Mouse (Mus musculus) limb, embryonic 11.5 days (tissue): ENCODE measurements around the gene Fbxo21. TPM values are rescaled to one million over a fixed set of nuclear protein-coding genes. Genes with fewer than 3 reads are reported as not detected.
A peak's percentile ranks its signal among the peaks of the same experiment; 100 is the strongest.

Source experiments
- ATAC-seq: fragments of 200-750 bp; cut with Nextera tagmentation; 2 replicates; pipeline ENCODE4 v1.8.0; 2017; ENCODE audit warnings: low read depth; ENCODE audit not compliant: insufficient number of reproducible peaks, low FRiP score, low TSS enrichment
- DNase-seq: peaks from one replicate; pipeline ENCODE4 v3.0.0-alpha.2; 2015; ENCODE audit warnings: low spot score
- H3K27ac ChIP-seq: fragments of 300-500 bp; sonication (generic); replicated peaks from 2 replicates; pipeline ENCODE4 v1.5.1; 2014; ENCODE audit warnings: low read depth, mild to moderate bottlenecking, low read length
- H3K27me3 ChIP-seq: fragments of 300-500 bp; sonication (generic); 2 replicates; pipeline ENCODE4 v1.6.1; 2014; ENCODE audit warnings: mild to moderate bottlenecking, low read length, mixed read lengths; ENCODE audit not compliant: control insufficient read depth, insufficient read depth
- H3K36me3 ChIP-seq: fragments of 300-500 bp; sonication (generic); 2 replicates; pipeline ENCODE4 v1.6.1; 2014; ENCODE audit warnings: mild to moderate bottlenecking, low read length, moderate library complexity, mixed read lengths; ENCODE audit not compliant: control insufficient read depth, insufficient read depth
- H3K4me1 ChIP-seq: fragments of 300-500 bp; sonication (generic); 2 replicates; pipeline ENCODE4 v1.6.1; 2014; ENCODE audit warnings: low read length, mixed read lengths; ENCODE audit not compliant: control insufficient read depth, insufficient read depth
- H3K4me2 ChIP-seq: fragments of 300-500 bp; sonication (generic); 2 replicates; pipeline ENCODE4 v1.6.1; 2014; ENCODE audit warnings: low read depth, mild to moderate bottlenecking, moderate library complexity; ENCODE audit not compliant: severe bottlenecking
- H3K4me3 ChIP-seq: fragments of 300-500 bp; sonication (generic); 2 replicates; pipeline ENCODE4 v1.5.1; 2014; ENCODE audit warnings: low read depth, low read length
- H3K9ac ChIP-seq: fragments of 300-500 bp; sonication (generic); 2 replicates; pipeline ENCODE4 v1.6.1; 2014; ENCODE audit warnings: mild to moderate bottlenecking, low read length
- H3K9me3 ChIP-seq: fragments of 300-500 bp; sonication (generic); 2 replicates; pipeline ENCODE4 v1.6.1; 2016; ENCODE audit warnings: low read length; ENCODE audit not compliant: control insufficient read depth
- WGBS: fragments of 180-500 bp; shearing (Covaris S2); extraction: QIAGEN DNeasy Blood & Tissue Kit; methylation state at CpG from one replicate; pipeline ENCODE4 v1.1.7; 2014; 5-methylcytosine and 5-hydroxymethylcytosine counted together
- polyA plus RNA-seq: library from polyadenylated mRNA; unstranded; fragments of >200 nt; fragmentation: Nextera tagmentation; extraction: Ambion mirVana; gene quantifications from 2 replicates; pipeline ENCODE4 v1.2.1, GENCODE M21; 2014

Gene Fbxo21
- polyA plus RNA-seq, 1 experiment from 2014 or later, result 74.6 TPM

- Histone ChIP-seq H3K27me3 (no peaks in the 10 kb centered on the region), H3K36me3 (no peaks in the 10 kb centered on the region), H3K4me1 (no peaks in the 10 kb centered on the region), H3K9ac (no peak overlapping the region), H3K9me3 (no peaks in the 10 kb centered on the region), H3K4me3 (no peak overlapping the region), H3K4me2 (no peak overlapping the region), H3K27ac (no peak overlapping the region)
- no peak for DNase-seq
- ATAC-seq, result no peak
- WGBS, result 71% methylated on average over 3 of the region's 3 CpGs
These were observed 35.0 kb upstream of the Fbxo21 start for GRCm38 (mm10) chr5:117941552-117941951.

- Histone ChIP-seq H3K9me3 (no peaks in the 10 kb centered on the region), H3K9ac (no peak overlapping the region), H3K27ac (no peak overlapping the region), H3K27me3 (no peaks in the 10 kb centered on the region), H3K4me1 (no peaks in the 10 kb centered on the region), H3K4me2 (no peak overlapping the region), H3K4me3 (no peak overlapping the region), H3K36me3 (no peaks in the 10 kb centered on the region)
- DNase-seq, result peak; percentile 59
- WGBS, result 32% methylated on average over 4 of the region's 4 CpGs
- ATAC-seq, result no peak
These were observed 29.9 kb upstream of the Fbxo21 start for GRCm38 (mm10) chr5:117946605-117947004.

GRCm38 (mm10) chr5:117949393-117949792 lies 27.1 kb upstream of the Fbxo21 start:
- 83% methylated on average over 10 of the region's 10 CpGs for WGBS
- Histone ChIP-seq H3K9ac (no peak overlapping the region), H3K4me3 (no peak overlapping the region), H3K9me3 (no peaks in the 10 kb centered on the region), H3K4me2 (no peak overlapping the region), H3K27ac (no peak overlapping the region), H3K4me1 (no peaks in the 10 kb centered on the region), H3K36me3 (no peaks in the 10 kb centered on the region), H3K27me3 (no peaks in the 10 kb centered on the region)
- DNase-seq (no peak), ATAC-seq (no peak)

- ATAC-seq, result no peak
These were observed 22.6 kb upstream of the Fbxo21 start for GRCm38 (mm10) chr5:117953893-117954292.

GRCm38 (mm10) chr5:117954429-117954828 lies 22.1 kb upstream of the Fbxo21 start:
- H3K27me3 ChIP-seq, result no peaks in the 10 kb centered on the region
- H3K9ac ChIP-seq, result no peak overlapping the region
- no peaks in the 10 kb centered on the region for H3K9me3 ChIP-seq
- no peak overlapping the region for H3K27ac ChIP-seq
- 81% methylated on average over 1 of the region's 1 CpGs for WGBS
- DNase-seq (no peak), ATAC-seq (no peak)
- no peaks in the 10 kb centered on the region for H3K36me3 ChIP-seq
- H3K4me1 ChIP-seq, result peaks cover 3% of the 10 kb centered on the region; the same call in 1 of the 2 replicates
- no peak overlapping the region for H3K4me3 ChIP-seq
- no peak overlapping the region for H3K4me2 ChIP-seq

More at GRCm38 (mm10) chr5:117953893-117954292, 22.6 kb upstream of the Fbxo21 start:
- H3K4me3 ChIP-seq, result no peak overlapping the region
- no peak overlapping the region for H3K27ac ChIP-seq
- no peaks in the 10 kb centered on the region for H3K36me3 ChIP-seq
- H3K9ac ChIP-seq, result no peak overlapping the region
- no peak for DNase-seq
- 91% methylated on average over 12 of the region's 12 CpGs for WGBS
- H3K4me2 ChIP-seq, result no peak overlapping the region
- no peaks in the 10 kb centered on the region for H3K9me3 ChIP-seq
- no peaks in the 10 kb centered on the region for H3K27me3 ChIP-seq
- peaks cover 3% of the 10 kb centered on the region; the same call in 1 of the 2 replicates for H3K4me1 ChIP-seq

GRCm38 (mm10) chr5:117955675-117956420 lies 20.7 kb upstream of the Fbxo21 start:
- H3K27ac ChIP-seq, result no peak overlapping the region
- no peak for ATAC-seq
- no peak overlapping the region for H3K4me3 ChIP-seq
- DNase-seq, result peak; percentile 47
- no peak overlapping the region for H3K4me2 ChIP-seq
- H3K36me3 ChIP-seq, result no peaks in the 10 kb centered on the region
- no peaks in the 10 kb centered on the region for H3K9me3 ChIP-seq
- 47% methylated on average over 10 of the region's 10 CpGs for WGBS
- H3K4me1 ChIP-seq, result peaks cover 3% of the 10 kb centered on the region; the same call in 1 of the 2 replicates
- H3K27me3 ChIP-seq, result no peaks in the 10 kb centered on the region
- H3K9ac ChIP-seq, result no peak overlapping the region

GRCm38 (mm10) chr5:117964750-117965149 lies 11.8 kb upstream of the Fbxo21 start:
- Histone ChIP-seq H3K27ac (no peak overlapping the region), H3K4me2 (no peak overlapping the region)
- DNase-seq, result no peak

GRCm38 (mm10) chr5:117966956-117967355 lies 9.6 kb upstream of the Fbxo21 start:
- DNase-seq (no peak), ATAC-seq (no peak)
- Histone ChIP-seq H3K4me3 (no peak overlapping the region), H3K27me3 (no peaks in the 10 kb centered on the region), H3K9me3 (no peaks in the 10 kb centered on the region), H3K4me1 (no peaks in the 10 kb centered on the region), H3K27ac (no peak overlapping the region), H3K9ac (no peak overlapping the region), H3K36me3 (no peaks in the 10 kb centered on the region), H3K4me2 (no peak overlapping the region)
- WGBS, result 81% methylated on average over 9 of the region's 9 CpGs

More at GRCm38 (mm10) chr5:117964750-117965149, 11.8 kb upstream of the Fbxo21 start:
- Histone ChIP-seq H3K4me1 (no peaks in the 10 kb centered on the region), H3K4me3 (no peak overlapping the region), H3K27me3 (no peaks in the 10 kb centered on the region), H3K36me3 (no peaks in the 10 kb centered on the region), H3K9me3 (no peaks in the 10 kb centered on the region), H3K9ac (no peak overlapping the region)
- no peak for ATAC-seq
- 65% methylated on average over 9 of the region's 9 CpGs for WGBS
